Mouse (Mus musculus) hindbrain, embryonic 15.5 days (tissue): ENCODE results near the gene Trim12a. TPM values are rescaled to one million over a fixed set of nuclear protein-coding genes. Genes with fewer than 3 reads are reported as not detected.
"Not testable (repeated sequence)": the region's sequence is repeated elsewhere in the genome, so short reads cannot be mapped to it uniquely, and the experiment has no call there.

ENCODE experiments used
- ATAC-seq: fragments of 200-750 bp; cut with Nextera tagmentation; 2 replicates; pipeline ENCODE4 v1.8.0; 2017; ENCODE audit warnings: low read depth, moderate number of reproducible peaks, moderate TSS enrichment; ENCODE audit not compliant: low FRiP score
- H3K27ac ChIP-seq: fragments of 300-500 bp; sonication (generic); replicated peaks from 2 replicates; pipeline ENCODE4 v1.5.1; 2015; ENCODE audit warnings: mild to moderate bottlenecking, inconsistent platforms
- H3K27me3 ChIP-seq: fragments of 300-500 bp; sonication (generic); 2 replicates; pipeline ENCODE4 v1.6.1; 2015; ENCODE audit warnings: control low read depth, inconsistent platforms
- H3K36me3 ChIP-seq: fragments of 300-500 bp; sonication (generic); 2 replicates; pipeline ENCODE4 v1.6.1; 2015; ENCODE audit warnings: control low read depth, inconsistent platforms
- H3K4me1 ChIP-seq: fragments of 300-500 bp; sonication (generic); replicated peaks from 2 replicates; pipeline ENCODE4 v1.6.1; 2015; ENCODE audit warnings: control low read depth, inconsistent platforms
- H3K4me2 ChIP-seq: fragments of 300-500 bp; sonication (generic); 2 replicates; pipeline ENCODE4 v1.6.1; 2015; ENCODE audit warnings: moderate library complexity, mild to moderate bottlenecking, inconsistent platforms
- H3K4me3 ChIP-seq: fragments of 300-500 bp; sonication (generic); 2 replicates; pipeline ENCODE4 v1.5.1; 2015; ENCODE audit warnings: mild to moderate bottlenecking, inconsistent platforms
- H3K9ac ChIP-seq: fragments of 300-500 bp; sonication (generic); 2 replicates; pipeline ENCODE4 v1.6.1; 2015; ENCODE audit warnings: inconsistent platforms
- H3K9me3 ChIP-seq: fragments of 300-500 bp; sonication (generic); 2 replicates; pipeline ENCODE4 v1.6.1; 2016; ENCODE audit warnings: control low read depth, inconsistent platforms
- WGBS: fragments of 180-500 bp; shearing (Covaris S2); methylation state at CpG from one replicate; pipeline ENCODE4 v1.1.7; 2015; 5-methylcytosine and 5-hydroxymethylcytosine counted together
- polyA plus RNA-seq: library from polyadenylated mRNA; unstranded; fragments of >200 nt; fragmentation: Nextera tagmentation; extraction: Ambion mirVana; gene quantifications from 2 replicates; pipeline ENCODE4 v1.2.1, GENCODE M21; 2015

The Trim12a gene
- polyA plus RNA-seq, 1 experiment from 2014 or later, result 1.9 TPM

- H3K36me3 ChIP-seq, H3K4me1 ChIP-seq, H3K4me3 ChIP-seq, H3K27me3 ChIP-seq, H3K9ac ChIP-seq, ATAC-seq, H3K27ac ChIP-seq, H3K9me3 ChIP-seq: not testable (repeated sequence)
- 39% methylated on average over 14 of the region's 14 CpGs for WGBS
- 0 out of 2 replicates have a peak within 1 kb of the TSS, but pooled peaks have one; percentile 16 for H3K4me2 ChIP-seq
These were observed 27.5 kb downstream of the Trim12a start, which contains the start of gene Trim5 for GRCm38 (mm10) chr7:104287576-104288443. Gene Trim5, minus strand, starts transcription at chr7:104288094.

GRCm38 (mm10) chr7:104279361-104279760 lies 35.9 kb downstream of the Trim12a start:
- not testable (repeated sequence) for H3K27me3 ChIP-seq, H3K4me1 ChIP-seq, ATAC-seq, H3K4me3 ChIP-seq, H3K27ac ChIP-seq, H3K9ac ChIP-seq, H3K9me3 ChIP-seq, H3K4me2 ChIP-seq, H3K36me3 ChIP-seq
- WGBS, result 73% methylated on average over 3 of the region's 3 CpGs

- not testable (repeated sequence) for H3K4me1 ChIP-seq, H3K9me3 ChIP-seq, H3K36me3 ChIP-seq, H3K27ac ChIP-seq, H3K4me3 ChIP-seq, ATAC-seq, H3K27me3 ChIP-seq, H3K4me2 ChIP-seq, H3K9ac ChIP-seq
- 87% methylated on average over 4 of the region's 5 CpGs for WGBS
These were observed 49.9 kb downstream of the Trim12a start for GRCm38 (mm10) chr7:104265335-104265734.

GRCm38 (mm10) chr7:104260380-104260779 lies 54.9 kb downstream of the Trim12a start:
- H3K4me1 ChIP-seq, H3K4me3 ChIP-seq, H3K9me3 ChIP-seq, H3K27me3 ChIP-seq, H3K9ac ChIP-seq, H3K36me3 ChIP-seq, H3K4me2 ChIP-seq, H3K27ac ChIP-seq, ATAC-seq: not testable (repeated sequence)
- WGBS, result 93% methylated on average over 4 of the region's 4 CpGs

Other genes starting within 250 kb of the Trim12a start
- not detected in 2 replicates for gene Olfr644, start 243.6 kb downstream of the Trim12a start, polyA plus RNA-seq
- not detected in 2 replicates for gene Olfr645, start 230.0 kb downstream of the Trim12a start, polyA plus RNA-seq
- not detected in 2 replicates for gene Olfr646, start 210.6 kb downstream of the Trim12a start, polyA plus RNA-seq
- gene Ubqln5, start 185.6 kb downstream of the Trim12a start, polyA plus RNA-seq, result not detected in 2 replicates
- not detected in 2 replicates for gene Olfr643, start 178.1 kb downstream of the Trim12a start, polyA plus RNA-seq
- not detected in 2 replicates for gene Ubqln3, start 172.2 kb downstream of the Trim12a start, polyA plus RNA-seq
- gene Ubqlnl, start 164.9 kb downstream of the Trim12a start, polyA plus RNA-seq, result not detected in 2 replicates
- not detected in 2 replicates for gene Olfm5, start 150.6 kb downstream of the Trim12a start, polyA plus RNA-seq
- 0.39 and 0.49 TPM in 2 replicates for gene Olfr648, start 132.1 kb downstream of the Trim12a start, polyA plus RNA-seq
- not detected in 2 replicates for gene Olfr649, start 119.5 kb downstream of the Trim12a start, polyA plus RNA-seq
- gene Trim6, start 96.7 kb downstream of the Trim12a start, polyA plus RNA-seq, result 0.16 and 0.37 TPM in 2 replicates
- gene Trim34a, start 71.0 kb downstream of the Trim12a start, polyA plus RNA-seq, result 0.91 and 1.2 TPM in 2 replicates
- gene Trim5, start 27.4 kb downstream of the Trim12a start, polyA plus RNA-seq, result 0.10 and 0.17 TPM in 2 replicates
- not detected in 2 replicates for gene Trim34b, start 14.0 kb upstream of the Trim12a start, polyA plus RNA-seq
- gene Trim12c, start 37.9 kb upstream of the Trim12a start, polyA plus RNA-seq, result 1.3 and 1.6 TPM in 2 replicates
- gene Trim30b, start 54.4 kb upstream of the Trim12a start, polyA plus RNA-seq, result 0.13 TPM in 1 of 2 replicates, not detected in the other
- 0.17 and 0.21 TPM in 2 replicates for gene Trim30c, start 85.4 kb upstream of the Trim12a start, polyA plus RNA-seq
- 0.41 and 0.94 TPM in 2 replicates for gene Trim30a, start 149.7 kb upstream of the Trim12a start, polyA plus RNA-seq
- gene Trim30d, start 192.4 kb upstream of the Trim12a start, polyA plus RNA-seq, result 0.31 and 0.68 TPM in 2 replicates
- not detected in 2 replicates for gene Olfr651, start 234.7 kb upstream of the Trim12a start, polyA plus RNA-seq
- 0.05 TPM in 1 of 2 replicates, not detected in the other for gene Olfr652, start 245.4 kb upstream of the Trim12a start, polyA plus RNA-seq